Mouse (Mus musculus) liver, embryonic 14.5 days (tissue): ENCODE data around the gene Trpm2.
"Not testable (repeated sequence)": the region's sequence is repeated elsewhere in the genome, so short reads cannot be mapped to it uniquely, and the experiment has no call there.

ENCODE experiments used
- CTCF ChIP-seq: IDR thresholded peaks from 2 replicates; pipeline ENCODE4 v1.5.1; 2016; ENCODE audit warnings: antibody characterized with exemption, low read depth, control low read depth
- EP300 ChIP-seq: IDR thresholded peaks from 2 replicates; pipeline ENCODE4 v1.6.1; 2016; ENCODE audit warnings: antibody characterized with exemption, low read depth

DNA sequence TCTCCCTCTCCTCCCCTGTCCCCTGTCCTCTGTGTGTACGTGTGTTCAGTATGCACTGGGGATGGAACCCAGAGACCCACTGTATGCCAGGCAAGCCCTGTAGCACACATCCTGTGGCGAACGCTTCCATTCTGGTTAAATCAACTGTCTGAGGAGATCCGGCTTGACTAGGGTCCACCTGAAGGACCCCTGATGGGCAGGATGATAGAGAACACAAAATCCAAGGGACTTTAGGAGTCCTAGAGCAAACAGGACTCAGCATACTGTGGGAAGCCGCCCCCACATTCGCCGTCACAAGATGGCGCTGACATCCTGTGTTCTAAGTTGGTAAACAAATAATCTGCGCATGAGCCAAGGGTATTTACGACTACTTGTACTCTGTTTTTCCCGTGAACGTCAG is 19.9 kb downstream of the Trpm2 start:
- not testable (repeated sequence) for TF ChIP-seq CTCF, EP300
